Mouse (Mus musculus) retina, embryonic 14.5 days (tissue): Measurements from ENCODE around the gene Fzd7.

Experiments
- DNase-seq: peaks from one replicate; pipeline ENCODE4 v3.0.0-alpha.2; 2015; ENCODE audit warnings: low spot score

Fzd7 gene

DNA sequence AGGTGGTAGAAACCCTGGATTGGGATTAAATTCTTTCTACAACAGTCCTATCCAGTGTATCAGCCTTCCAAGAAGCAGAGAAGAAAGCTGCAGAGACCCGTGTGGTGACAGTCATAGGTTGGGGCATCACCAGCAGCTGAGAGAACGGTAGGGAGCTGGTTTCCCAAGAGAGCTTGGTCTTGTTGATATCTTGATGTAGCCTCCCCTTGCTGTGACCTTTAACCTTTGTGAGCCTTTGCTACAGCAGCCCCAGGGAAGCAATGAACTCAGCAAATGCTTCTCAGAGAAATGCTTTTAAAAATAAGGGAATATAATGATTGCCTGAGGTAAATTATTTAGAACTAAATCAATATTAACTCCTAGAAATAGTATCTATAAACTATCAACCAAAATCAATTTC, 20.1 kb downstream of the Fzd7 start:
- DNase-seq, result no peak

- no peak for DNase-seq
Measured at GRCm38 (mm10) chr1:59503659-59504301, 21.6 kb downstream of the Fzd7 start.

GRCm38 (mm10) chr1:59504302-59504700, 22.1 kb downstream of the Fzd7 start:
- DNase-seq, result no peak

DNA sequence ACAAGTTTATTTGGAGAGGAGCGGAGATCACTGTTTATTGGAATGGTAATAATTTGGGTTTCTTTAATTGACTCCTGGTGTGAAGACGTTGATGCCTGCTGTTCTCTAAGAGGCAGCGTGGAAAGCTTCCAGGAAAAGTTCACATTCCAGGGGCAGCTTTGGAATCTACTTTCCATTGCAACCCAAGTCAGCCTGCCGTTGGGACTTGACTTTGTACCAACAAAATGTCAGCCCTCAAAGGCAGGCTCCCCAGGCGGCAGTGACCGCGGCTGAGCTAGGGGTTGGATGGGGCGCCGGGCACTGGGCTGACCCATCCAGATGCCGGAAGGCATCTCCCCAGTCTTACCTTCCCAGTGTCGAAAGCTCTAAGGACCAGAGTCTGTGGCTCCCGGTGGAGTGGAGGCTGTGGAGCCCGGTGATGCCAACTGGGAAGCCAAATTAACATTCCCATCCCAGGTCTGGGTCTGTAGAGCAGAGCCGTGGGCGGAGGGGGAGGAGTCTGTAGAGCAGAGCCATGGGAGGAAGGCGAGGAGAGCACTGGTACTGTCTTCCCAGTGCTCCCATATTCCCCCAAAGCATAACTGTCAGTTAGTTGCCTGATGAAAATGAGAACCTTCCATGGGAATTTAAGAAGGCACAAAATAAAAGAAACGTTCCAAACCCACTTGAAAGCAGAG, 26.4 kb downstream of the Fzd7 start:
- no peak for DNase-seq

GRCm38 (mm10) chr1:59511566-59512270, 29.5 kb downstream of the Fzd7 start:
- DNase-seq, result no peak

DNA sequence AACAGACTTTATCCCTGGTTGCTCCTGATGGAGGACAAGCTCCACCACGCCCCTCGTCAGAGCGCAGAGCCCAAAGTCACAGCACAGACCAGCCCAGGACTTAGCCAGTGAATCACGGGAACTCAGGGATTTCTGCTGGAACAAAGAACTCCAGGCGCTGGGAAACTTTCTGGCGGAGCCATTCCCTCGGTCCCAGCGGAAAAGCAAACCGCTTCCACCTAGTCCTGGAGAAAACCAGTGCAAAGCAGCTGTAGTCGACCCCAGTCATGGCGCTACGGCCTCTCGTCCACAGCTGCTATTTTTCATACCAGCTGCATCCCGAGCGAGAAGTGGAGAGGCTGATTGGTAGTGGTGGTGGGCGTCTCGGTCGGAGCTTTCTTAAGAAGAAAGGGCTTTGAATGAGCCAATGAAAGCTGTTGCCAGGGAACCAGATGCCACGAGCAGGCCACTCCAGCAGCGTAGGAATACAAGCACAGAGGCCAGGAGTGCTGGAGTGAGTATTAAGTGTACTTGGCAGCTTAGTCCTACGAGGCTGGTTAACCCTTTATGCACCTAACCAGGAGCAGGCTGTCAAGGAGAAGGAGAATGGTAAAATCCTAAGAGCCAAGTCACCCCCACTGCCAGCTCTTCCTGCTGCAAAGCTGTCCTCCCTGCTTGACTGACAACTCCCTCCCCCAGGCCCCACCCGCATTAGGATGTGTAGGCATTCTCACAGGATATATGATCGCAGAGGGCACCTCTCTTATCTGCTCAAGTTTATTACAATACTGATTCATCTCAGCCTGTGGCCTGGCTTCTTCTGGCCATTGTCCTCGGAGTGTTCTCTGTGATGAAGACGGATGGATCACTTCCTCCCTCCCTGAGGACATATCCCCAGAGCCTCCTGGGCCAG, 34.0 kb downstream of the Fzd7 start, which contains the start of gene Gm973:
Gene Gm973, plus strand, starts transcription at position 239 of the 892 bp plus-strand sequence.
- DNase-seq, result peak; percentile 87

- no peak for DNase-seq
Measured at GRCm38 (mm10) chr1:59520226-59520837, 38.1 kb downstream of the Fzd7 start.

DNA sequence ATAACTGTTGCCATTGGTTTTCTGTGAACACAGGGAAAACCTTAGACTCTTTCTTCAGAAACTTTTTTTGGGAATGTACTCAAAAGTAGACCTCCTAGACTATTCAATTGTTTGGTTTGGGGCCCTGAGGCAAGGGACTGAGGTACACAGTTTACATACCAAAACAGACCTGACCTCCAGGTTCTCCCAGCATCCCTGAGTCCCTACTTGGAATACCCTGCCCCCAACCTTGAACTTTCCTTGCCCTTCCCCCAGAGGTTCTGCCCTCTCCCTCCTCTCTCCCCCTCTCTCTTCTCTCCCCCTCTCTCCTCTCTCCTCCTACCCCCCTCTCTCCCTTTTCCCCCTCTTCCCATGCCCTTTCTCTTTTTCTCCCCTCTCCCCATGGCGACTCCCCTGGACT, 40.2 kb downstream of the Fzd7 start:
- no peak for DNase-seq

DNA sequence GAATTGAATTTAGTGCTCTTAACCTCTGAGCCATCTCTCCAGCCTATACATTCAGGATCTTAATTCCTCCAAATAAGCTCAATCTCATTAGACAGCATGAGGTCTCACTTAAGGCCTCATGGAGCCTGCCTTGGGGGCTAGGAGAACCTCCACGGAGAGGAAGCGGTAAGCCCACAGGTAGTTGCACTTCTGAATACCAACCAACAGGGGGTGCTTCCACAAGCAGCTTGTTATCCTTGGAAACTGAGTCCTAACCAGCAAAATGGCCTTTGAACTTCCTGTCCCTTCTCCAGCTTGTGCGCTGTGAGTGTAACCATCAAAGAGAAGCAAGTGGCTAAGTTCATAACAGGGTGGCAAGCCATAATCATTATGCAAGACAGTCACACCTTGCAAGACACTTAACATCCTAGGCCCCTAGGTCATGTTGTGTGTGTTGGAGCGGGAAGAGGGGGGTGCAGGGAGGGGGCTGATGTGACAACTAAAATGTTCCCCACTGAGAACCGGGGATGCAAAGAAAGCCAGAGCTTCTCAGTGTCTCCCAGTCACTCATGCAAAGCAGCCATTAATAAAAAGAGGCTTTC, 41.2 kb downstream of the Fzd7 start:
- DNase-seq, result no peak

DNA sequence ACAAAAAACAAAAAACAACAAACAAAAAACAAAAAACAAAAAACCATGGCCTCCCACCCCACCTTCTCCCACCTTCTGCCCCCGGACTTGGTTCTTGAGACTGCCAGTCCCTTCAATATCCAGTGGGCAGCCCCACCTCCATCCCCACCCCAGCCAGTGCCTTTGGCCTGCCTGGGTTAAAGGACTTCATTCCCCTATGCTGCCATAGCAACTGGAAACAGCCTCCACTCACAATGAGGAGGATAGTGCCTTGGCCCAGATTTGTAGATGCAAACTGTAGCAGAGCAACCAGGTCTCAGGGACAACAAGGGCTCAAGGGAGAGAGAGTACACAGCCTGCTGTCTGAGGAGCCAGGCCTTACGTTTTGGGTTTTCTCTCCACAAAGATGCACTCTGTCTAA, 41.8 kb downstream of the Fzd7 start:
- peak; percentile 64 for DNase-seq

GRCm38 (mm10) chr1:59524759-59525158, 42.5 kb downstream of the Fzd7 start:
- no peak for DNase-seq

DNA sequence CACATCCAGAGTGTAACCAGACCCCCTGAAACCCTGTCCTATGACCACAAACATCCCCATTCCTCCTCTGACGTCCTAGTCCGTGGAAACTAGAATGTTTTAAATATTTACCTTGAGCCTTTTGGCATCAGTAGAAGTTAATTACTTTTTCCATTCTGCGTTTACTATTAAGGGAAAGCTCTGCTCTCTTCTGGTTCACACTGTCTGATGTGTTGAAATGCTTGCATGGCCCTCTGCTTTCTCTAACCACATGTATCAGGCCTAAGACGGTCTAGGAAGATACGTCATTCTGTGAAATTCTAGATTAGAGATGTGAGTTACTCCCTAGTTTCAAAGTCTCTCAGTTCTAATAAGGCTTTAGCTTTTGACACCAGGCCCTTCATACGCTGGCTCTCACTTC, 45.0 kb downstream of the Fzd7 start:
- no peak for DNase-seq

DNA sequence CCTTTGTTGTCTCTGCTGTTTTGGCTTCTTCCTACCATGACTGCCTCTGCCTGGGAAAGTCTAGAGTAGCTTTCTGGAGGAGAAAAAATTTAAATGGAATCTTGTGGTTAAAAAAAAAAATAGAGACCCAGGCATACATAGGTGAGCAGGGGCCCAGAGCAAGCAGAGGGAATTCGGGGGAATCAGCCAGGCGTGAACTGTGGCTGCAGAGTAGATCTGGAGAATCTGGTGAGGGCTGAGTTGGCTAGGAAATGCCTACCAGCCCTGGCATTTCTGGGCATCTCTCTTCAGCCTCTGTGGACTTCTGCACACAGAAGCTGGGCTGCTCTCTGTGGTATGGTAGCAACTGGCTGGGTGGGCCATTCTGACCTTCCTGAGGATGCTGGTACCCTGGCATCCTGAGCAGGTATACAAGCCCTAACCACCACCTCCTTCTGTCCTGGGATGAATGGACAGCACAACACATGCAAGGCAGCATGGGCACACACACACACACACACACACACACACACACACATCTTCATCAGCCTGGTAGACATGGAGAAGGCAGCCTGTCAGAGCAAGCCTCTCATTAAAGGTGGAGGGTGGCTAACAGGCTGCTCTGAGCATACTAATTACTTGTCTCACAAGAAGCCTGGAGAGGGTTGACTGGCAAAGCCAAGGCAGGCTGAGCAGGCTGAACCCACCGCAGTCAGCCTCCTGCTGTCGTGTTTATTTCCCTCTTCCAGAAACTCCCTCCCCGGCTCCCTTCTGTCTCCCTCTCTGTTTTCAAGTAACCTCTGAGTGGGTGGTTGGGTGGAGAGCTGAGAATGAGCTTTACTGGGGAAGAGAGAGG, 53.0 kb downstream of the Fzd7 start:
- peak; percentile 57 for DNase-seq
